Mouse (Mus musculus): ENCODE results near the gene Sdhb.

DNA sequence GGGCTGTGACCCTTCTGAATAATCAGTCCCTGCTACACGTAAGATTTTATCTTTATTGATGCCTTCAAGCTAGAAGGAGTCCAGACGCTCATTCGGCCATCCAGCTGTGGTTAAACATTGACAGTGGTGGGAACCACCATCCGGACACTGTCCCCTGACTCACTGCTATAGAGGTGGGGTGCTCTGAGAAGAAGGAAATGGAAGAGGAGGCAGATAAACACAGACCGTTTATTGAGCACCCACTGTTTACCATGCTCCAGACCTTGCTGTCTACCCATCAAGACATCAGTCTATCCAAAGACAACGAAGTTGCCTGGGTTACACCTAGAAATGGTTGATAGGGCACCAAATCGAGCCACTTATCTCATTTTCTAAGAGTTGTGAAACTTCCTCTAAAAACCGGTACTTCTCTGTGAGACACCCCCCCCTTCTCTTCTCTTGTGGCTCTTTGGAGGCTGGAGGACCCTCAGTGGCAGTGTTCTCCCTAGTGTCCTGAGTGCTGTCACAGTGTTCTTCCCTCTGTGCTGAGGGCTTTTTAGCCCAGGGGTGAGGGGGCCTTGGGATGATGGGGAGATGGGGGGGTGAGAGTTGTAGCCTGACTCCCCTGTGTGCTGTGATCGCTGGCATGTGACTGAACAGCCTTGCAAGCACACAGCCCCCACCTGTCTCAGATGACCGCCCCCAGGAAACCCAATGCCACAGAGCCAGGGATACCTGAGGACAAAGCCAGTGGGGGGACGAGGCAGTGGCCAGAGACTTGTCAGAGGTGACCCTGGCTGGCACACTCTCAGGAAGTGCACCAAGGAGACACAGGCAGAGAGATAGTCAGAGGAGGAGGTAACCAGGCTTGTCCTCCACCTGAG lies 40.8 kb upstream of the Sdhb start:
- TF ChIP-seq CTCF (IDR thresholded peaks at IDR 0.05; ENCODE audit: control insufficient read depth, insufficient read depth, low read length) (no peak), POLR2A (IDR thresholded peaks at IDR 0.05; ENCODE audit: borderline replicate concordance, control insufficient read depth, low read depth, low read length) (no peak)
